Mouse (Mus musculus) megakaryocyte-erythroid progenitor cell, adult 5-6 weeks (primary cell): Measurements from ENCODE around the gene Hspa1l. TPM values are rescaled to one million over a fixed set of nuclear protein-coding genes. Genes with fewer than 3 reads are reported as not detected.
A peak's percentile ranks its signal among the peaks of the same experiment; 100 is the strongest.
"Not testable (repeated sequence)": the region's sequence is repeated elsewhere in the genome, so short reads cannot be mapped to it uniquely, and the experiment has no call there.

ENCODE experiments used
- ATAC-seq: replicated peaks from 2 replicates; pipeline ENCODE4 v1.8.0; 2016; ENCODE audit warnings: mild to moderate bottlenecking, inconsistent platforms; ENCODE audit not compliant: severe bottlenecking, poor library complexity, low FRiP score, low TSS enrichment
- total RNA-seq, 2 experiments: library from RNA; stranded (forward) in 1 of 2; stranded (reverse) in 1 of 2; fragments of 200-1000, 215-1000 nt in 1 of 2; fragments of >200 nt in 1 of 2; fragmentation: Nextera tagmentation in 1 of 2; gene quantifications; 2 replicates each; pipeline ENCODE4 v1.2.3; 2014 to 2017

The Hspa1l gene
- total RNA-seq, 2 experiments from 2014 or later = not detected

DNA sequence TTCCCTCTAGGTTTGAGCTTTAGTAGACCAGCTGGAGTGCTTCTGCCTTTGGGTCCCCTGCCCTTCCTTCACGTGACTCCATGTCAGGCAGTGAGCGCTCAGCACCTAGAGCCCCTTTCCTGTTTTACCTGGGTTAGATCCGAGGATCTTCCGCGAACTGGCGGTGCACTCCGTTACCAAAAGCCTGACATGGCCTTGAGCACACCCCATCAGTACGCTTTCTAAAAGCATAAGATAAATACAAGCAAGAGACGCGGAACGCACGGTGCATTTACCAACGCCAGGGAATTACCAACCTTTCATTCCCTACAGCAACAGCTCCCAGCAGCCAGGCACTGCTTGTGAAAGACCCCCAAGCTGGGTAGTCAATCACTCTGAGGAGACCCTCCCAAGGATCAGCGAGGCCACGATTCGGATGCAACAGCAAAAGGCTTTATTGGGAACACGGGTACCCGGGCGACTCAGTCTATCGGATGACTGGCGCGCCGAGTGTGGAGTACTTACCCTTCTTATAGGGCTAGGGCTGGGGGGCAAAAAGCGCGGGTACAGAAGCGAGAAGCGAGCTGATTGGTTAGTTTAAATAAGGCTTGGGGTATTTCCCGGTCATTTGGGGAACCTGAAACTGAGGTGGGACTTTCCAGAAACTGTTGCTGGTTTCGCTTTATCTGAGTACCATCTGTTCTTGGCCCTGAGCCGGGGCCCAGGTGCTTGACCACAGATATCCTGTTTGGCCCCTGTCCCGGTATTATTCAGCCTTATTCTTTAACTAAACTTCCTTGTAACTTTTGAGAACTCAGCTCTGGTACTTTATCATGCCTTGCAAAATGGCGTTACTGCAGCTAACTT is 27.6 kb downstream of the Hspa1l start:
- ATAC-seq = peak; percentile 20; the same call in 1 of the 2 replicates

DNA sequence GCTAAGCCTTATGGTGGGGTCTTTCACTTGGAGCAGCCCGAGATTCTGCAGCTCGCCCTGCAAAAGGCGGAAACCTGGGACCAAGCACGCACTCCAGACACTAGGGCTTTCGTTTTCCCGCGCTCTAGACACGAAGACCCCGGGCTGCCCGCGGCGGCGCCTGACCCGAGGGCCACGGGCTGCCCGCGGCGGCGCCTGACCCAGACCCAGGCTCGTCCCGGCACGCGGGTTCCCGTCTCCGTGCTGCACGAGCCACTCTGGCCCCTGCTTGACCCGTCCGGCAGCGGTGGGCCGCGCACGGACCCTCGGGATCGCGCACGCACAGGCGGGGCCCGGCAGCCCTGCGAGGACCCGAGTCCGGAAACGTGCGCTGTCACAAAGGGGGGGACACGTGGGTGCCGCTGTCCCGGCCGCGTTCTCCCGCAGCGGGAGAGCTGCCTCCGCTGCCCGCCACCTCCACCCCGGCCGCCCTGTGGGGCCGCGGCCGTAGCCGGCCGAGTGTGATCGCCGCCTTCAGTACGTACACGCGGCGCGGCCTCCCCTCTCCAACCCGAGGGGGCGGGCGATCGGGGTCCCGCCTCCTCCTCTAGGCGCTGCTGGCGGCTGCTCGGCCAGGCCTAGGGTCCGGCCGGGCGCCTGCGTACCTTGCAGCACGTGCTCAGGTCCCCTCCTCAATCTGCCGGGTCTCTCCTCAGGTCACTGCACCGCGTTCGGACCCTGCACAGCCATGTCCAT is 28.4 kb downstream of the Hspa1l start, which contains the start of gene Vars:
TSS of gene Vars (plus strand) at position 271 of the 735 bp plus-strand sequence.
- peak; percentile 23 for ATAC-seq

DNA sequence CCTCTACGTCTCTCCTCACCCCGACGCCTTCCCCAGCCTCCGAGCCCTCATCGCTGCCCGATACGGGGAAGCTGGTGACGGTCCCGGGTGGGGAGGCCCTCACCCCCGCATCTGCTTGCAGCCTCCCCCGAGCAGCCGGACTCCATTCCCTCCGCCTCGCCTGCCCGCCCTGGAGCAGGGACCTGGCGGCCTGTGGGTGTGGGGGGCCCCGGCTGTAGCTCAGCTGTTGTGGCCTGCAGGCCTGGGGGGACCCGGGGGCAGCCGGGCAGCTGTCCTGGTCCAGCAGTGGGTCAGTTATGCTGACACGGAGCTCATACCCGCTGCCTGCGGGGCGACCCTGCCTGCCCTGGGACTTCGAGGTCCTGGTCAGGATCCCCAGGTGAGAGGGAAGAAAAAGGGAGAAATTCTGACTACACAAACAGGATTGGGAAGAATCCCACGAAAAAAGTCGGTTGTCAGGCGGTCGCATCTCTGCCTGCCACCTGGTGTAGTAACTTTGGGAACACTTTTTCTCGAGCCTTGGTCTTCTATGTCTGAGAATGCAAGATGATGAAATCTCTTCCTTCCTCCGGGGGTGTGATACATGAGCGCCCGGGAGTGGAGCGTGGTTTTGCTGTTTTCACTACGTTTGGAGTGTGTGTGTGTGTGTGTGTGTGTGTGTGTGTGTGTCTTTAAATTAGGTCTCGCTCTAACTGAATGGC is 29.1 kb downstream of the Hspa1l start:
- peak; percentile 5 for ATAC-seq

DNA sequence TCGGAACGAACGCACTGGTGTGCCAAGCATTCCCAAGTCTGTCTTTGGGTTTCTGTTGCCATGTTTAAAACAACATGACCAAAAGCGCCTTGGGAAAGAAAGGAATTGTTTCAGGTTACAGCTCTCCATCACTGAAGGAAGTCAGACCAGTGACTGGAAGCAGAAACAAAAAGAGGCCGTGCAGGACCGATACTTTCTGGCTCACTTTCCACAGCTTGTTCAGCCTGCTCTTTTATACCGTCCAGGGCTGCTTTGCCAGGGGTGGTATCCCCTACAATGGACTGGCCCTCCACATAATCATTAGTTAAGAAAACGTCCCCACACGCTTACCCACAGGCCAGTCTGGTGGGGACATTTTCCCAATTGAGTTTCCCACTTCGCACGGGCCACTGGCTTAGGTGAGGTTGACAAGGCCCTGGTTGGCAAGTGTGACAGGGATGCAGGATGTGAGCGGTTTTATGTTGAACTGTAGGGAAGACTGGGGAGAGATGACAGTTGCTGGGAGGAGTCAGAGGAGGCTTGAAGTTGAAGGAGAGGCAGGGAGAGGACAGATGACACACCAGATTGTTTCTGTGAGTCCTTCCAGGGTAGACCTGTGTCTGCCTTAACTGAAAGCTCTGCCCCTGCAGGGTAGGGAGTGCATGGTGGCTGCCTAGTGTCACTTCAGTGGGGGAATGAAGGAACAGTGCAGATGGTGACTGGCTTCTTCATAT is 29.8 kb downstream of the Hspa1l start:
- ATAC-seq = peak; percentile 49

DNA sequence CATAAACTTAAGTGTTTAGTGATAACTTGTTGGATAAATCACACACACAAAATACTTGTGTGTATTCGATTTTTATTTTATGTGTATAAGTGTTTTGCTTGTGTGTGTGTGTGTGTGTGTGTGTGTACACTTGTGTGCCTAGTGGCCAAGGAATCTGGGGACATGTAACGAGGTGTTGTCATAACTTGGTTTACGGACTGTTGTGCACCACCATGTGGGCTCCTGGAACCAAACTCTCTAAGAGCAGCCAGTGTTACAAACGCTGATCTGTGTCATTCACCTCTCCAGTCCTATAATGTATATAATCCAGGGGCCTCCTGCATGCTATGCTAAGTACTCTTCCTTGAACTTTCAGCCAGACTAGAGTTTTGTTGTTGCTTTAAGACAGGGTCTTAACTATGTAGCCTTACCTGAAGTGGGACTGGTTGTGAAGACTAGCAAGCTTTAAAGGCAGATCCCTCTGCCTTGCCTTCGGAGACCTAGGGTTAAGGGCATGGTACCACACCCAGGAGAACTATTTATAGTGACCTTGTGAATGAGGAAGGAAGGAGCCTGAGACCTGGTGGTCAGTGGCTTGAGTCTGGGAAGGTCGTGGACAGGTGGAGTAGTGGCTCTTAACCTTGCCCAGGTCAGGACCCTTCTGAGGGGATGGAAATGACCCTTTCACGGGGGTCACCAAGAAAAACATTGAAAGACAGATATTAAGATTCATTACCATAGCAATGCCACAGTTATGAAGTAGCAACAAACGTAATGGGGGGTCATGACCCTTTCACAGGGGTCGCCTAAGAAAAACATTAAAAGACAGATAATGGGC is 30.7 kb downstream of the Hspa1l start:
- no peak for ATAC-seq

DNA sequence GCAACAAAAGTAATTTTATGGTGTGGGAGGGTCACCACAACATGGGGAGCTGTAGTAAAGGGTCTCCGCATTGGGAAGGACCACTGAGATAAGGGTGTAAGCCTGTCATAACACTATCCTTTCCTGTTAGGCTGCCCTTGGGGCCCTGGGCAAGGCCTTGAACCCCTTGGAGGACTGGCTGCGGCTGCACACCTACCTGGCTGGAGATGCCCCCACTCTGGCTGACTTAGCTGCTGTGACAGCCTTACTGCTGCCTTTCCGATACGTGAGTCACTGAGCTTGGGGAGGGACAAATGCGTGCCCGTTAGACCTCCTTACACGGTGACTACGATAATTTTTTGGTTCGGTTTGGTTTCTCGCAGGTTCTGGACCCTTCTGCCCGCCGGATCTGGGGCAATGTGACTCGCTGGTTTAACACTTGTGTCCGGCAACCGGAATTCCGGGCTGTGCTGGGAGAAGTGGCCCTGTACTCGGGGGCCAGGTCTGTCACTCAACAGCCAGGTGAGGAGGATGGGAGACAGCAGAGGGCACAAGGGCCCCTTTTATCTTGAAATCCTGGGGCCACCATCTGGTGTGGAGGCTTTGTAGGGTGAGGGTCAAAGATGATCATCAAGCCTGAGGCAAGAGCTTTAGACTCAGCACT is 31.7 kb downstream of the Hspa1l start:
- no peak for ATAC-seq

DNA sequence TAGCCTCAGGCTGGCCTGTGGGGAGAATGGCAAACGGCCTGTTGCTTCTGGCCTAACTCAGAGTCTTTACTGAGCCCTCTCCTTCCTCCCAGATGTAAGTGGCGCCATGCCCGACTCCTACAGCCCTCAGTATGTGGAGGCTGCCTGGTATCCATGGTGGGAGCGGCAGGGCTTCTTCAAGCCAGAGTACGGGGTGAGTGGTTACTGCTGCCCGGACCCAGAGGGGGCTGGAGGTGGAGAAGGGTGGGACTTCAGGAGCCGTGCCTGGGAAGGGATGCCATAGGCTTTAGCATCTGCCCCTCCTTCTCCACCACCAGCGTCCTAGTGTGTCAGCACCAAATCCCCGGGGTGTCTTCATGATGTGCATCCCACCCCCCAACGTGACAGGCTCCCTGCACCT is 32.7 kb downstream of the Hspa1l start:
- ATAC-seq = no peak

DNA sequence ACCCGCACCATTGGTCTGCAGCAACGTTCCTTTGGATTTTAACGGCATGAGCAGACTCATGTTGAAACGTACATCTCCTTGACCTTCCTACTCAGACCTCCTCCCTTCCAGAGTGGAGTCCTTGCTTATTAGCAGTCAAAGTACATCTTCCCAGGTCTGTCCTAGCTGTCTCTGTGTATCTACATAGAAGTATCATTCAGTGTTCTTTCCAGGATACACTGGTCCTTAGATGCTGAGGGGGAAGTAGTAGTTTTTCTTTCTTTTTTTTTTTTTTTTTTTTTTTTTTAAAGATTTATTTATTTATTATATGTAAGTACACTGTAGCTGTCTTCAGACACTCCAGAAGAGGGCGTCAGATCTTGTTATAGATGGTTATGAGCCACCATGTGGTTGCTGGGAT is 33.4 kb downstream of the Hspa1l start:
- ATAC-seq = not testable (repeated sequence)

DNA sequence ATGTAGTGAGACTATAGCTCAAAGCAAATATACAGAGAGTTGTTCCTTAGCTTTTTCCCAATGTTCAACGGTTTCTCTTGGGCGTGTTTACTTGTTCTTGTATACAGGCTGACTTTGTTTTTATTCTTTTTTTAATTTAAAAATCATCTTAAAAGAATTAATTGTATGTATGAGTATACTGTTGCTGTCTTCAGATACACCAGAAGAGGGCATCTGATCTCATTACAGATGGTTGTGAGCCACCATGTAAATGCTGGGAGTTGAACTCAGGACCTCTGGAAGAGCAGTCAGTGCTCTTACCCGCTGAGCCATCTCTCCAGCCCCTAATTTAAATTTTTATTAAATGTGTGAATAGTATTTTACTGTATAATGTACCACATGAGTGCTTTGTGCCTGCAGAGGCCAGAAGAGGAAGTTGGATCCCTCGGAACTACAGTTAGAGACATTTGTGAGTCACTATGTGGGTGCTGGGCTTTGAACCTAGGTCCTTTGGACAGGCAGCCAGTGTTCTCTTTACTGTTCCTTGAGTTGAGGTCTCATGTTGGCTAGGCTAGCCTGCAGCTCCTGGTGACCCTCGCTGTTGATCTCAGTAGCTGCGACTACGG is 35.0 kb downstream of the Hspa1l start:
- ATAC-seq = no peak

DNA sequence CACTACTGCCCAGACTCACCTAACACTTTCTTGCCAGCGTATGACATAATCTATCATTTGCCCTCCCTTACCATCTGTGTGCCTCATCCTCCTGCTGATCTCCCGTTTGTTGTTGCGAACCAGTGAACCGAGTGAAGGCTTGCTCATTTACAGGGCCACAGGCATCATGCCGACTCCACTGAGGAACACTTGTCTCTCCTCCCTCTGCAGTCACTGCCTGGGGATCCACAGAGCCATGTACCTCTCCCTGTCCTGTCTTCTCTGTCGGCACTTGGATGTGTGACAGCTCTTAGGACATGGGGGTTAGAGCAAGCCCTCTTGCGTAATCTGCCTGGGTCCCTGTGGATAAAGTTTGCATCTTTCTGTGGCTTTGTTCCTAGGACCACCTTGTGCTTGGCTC is 37.1 kb downstream of the Hspa1l start:
- no peak for ATAC-seq

DNA sequence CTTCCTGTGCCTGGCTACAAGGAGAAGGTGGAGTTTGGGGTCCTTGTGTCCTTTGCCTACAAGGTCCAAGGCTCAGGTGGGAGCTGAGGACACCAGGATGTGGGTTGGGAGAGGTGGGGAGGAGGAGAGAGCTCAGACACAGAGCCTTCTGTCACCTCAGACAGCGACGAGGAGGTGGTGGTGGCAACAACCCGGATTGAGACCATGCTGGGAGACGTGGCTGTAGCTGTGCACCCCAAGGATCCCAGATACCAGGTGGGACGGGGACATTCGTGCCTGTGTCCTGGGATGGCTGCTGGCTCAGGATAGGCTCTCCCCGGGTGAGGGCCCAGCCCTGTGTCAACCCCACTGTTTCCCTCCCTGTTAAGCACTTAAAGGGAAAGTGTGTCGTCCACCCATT is 38.9 kb downstream of the Hspa1l start:
- ATAC-seq = no peak

DNA sequence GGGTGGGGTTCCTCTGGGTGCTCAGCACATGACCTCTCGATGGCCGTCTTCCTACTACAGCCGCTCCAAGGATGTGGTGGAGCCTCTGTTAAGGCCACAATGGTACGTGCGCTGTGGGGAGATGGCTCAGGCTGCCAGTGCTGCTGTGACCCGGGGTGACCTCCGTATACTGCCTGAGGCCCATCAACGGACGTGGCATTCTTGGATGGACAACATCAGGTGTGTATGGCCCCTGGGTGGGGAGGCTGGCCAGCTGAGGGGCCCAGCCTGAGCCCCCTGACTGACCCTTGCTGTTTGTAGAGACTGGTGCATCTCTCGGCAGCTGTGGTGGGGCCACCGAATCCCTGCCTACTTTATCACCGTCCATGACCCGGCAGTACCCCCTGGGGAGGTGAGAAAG is 39.9 kb downstream of the Hspa1l start:
- ATAC-seq = no peak

DNA sequence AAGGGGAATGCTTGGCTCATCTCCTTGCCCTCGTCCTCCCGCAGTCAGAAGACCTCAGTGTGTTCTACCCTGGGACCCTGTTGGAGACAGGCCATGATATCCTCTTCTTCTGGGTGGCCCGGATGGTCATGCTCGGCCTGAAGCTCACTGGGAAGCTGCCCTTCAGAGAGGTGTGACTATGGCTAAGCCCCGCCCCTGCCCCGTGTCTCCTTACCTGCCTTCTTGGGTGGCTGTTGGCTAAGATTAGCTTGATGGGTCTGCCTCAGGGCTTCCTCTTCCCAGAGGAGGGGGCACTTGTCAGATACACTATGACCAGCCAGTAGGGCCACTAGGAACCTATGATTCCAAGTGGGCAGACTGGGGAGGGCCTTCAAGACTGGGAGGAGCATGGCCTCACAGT is 40.7 kb downstream of the Hspa1l start:
- ATAC-seq = no peak

DNA sequence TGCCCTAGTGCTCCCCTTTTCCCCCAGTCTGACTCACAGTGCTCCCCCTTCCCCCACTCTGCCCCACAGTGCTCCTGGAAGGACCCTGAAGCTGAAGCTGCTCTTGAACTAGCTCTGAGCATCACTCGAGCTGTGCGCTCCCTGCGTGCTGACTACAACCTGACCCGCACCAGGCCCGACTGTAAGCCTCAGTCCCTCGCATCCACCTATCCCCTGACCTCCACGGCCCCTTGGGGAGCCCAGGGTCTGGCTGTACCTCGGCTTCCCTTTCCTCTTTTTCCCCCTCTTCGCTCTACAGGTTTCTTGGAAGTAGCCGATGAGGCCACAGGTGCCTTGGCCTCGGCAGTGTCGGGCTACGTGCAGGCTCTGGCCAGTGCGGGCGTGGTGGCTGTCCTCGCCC is 42.8 kb downstream of the Hspa1l start:
- no peak for ATAC-seq

DNA sequence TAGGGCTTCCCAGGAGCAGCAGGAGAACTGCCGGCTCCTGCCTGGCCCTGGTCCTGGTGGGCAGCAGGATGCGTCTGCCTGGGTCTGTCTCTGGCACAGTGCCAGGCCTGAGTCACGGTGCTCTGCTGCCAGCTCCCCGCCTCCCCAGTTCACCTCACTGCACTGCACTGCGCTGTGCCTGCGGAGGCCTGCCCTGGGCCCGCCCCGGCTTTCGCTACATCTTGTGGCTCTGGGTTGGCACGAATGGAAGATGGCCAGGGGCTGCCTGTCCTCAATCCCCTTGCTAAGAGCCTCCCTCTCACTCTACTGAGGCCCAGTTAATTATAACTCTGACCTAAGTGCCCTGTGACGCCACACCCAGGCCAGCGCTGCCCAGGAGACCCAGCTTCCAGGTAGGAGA is 43.9 kb downstream of the Hspa1l start, which contains the start of gene Vwa7:
TSS of gene Vwa7 (plus strand) at position 204 of the 400 bp plus-strand sequence.
- ATAC-seq = peak; percentile 38

DNA sequence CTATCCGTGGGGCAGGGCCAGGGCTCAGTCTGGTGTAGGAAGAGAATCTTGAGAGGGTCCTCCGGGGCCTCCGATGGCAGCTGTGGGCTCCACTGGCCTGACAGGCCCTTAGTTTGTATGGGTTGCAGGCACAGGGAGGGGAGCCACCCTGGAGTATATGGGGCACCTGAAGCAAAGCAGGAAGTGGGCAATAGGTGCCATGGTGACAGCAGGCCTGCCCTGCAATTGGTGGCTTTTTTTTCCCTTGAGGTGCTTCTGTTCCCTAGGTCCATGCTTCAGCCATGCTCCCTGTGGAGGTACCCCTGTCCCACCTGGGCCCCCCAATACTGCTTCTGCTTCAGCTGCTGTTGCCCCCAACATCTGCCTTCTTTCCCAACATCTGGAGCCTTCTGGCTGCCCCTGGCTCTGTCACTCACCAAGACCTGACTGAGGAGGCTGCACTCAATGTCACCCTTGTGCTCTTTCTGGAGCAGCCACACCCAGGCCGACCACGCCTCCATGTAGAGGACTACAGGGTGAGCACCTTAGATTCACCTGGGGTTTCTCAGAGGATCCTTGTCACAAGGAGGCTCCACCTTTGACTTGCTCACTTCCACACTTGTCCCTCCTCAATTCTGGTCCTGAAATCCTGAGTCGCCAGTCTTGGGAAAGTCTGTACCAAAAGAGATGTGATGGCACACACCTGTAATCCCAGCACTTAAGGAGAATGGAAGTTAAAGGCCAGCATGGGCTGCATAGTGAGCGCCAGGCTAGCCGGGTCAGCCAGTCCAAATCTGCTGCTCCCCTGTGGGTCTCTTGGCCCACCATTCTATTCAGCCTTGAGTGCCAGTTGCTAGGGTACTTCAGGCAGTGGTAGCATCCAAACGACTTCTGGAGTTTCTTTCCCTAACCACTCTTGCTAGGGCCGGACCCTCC is 44.5 kb downstream of the Hspa1l start:
- no peak for ATAC-seq

DNA sequence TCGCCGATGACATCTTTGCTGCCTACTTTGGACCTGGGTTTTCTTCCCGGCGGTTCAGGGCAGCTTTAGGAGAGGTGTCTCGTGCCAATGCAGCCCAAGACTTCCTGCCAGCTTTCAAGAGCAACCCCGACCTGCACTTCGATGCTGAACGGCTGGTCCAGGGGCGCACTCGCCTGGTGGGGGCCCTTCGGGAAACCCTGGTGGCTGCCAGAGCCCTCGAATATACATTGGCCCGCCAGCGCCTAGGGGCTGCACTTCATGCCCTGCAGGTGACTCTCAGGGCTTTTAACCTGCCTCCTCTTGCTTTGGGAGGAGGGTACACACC is 45.2 kb downstream of the Hspa1l start:
- no peak for ATAC-seq
